Mouse (Mus musculus) monocyte, adult 2 months (primary cell): ENCODE measurements around the gene Slc26a10.
"Not testable (repeated sequence)": the region's sequence is repeated elsewhere in the genome, so short reads cannot be mapped to it uniquely, and the experiment has no call there.

Source experiments
- DNase-seq, 2 experiments: peaks; one replicate each; pipeline ENCODE4 v3.0.0; 2022; ENCODE audit warnings: low spot score in 2 of 2, low read depth in 1 of 2

The Slc26a10 gene

DNA sequence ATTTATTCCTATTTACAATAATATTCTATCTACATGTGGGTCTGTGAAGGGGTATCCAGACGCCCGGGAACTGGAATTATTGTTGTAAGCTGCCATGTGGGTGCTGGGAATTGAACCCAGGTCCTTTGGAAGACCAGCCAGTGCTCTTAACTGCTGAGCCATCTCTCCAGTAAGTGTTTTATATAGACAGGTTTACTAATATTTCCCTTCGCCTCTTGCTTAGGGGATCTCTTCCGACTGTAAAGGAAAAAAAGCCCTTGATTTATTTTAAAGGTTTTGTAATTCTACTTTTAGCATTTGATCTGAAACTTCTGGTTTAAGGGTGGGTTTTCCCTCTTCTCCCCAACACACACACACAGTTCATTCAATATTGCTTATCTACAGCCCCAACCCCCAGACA is 16.3 kb downstream of the Slc26a10 start:
- no peak for DNase-seq

DNA sequence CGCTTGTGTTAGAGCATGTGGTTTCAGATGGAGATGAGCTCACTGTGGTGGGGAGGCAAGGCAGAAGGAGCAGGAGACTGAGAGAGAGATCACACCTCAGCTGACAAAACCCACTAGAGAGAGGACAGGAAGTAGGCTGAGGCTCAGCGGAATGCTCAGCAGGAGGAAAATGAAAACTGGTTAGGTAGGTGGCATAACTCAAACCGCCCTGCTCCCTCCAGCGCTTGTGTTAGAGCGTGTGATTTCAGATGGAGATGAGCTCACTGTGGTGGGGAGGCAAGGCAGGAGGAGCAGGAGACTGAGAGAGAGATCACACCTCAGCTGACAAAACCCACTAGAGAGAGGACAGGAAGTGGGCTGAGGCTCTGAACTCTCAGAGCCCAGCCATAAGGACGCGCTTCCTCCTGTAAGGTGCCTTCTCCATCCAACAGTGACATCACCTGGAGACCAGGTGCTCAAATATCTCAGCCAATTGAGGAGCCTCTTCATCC is 17.6 kb downstream of the Slc26a10 start:
- not testable (repeated sequence) for DNase-seq

DNA sequence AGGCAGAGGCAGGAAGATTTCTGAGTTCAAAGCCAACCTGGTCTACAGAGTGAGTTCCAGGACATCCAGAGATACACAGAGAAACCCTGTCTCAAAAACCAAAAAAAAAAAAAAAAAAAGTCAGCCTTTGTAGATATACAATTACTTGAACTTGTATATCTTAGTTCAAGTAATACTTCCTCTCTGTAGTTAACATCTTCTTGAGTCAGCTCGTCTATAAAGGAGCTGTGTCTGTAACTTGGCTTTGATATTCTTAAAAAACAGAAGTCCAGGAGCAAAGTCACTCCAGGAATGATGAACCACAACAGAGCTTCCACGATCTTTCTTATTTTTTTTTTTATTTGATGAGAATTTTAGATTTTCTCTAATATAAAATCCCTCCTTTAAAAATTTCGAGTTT is 19.7 kb downstream of the Slc26a10 start:
- no peak for DNase-seq

DNA sequence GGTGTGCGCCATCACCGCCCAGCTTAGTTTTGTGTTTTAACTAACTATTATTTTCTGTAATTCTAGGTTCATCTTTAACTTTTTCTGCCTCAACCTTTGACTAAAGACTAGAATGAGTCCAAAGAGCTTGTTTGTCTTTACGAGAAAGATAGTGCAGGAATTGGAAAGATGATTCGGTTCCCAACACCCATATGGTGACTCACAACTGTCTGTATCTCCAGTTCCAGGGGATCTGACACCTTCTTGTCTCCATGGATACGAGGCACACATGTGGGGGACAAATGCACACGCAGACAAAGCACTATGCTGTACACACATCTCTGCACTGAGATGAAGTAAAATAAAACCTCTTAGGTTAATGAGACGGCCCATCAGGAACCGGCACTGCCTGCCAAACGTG is 20.4 kb downstream of the Slc26a10 start:
- no peak for DNase-seq

GRCm38 (mm10) chr10:127158471-127158870 is 22.0 kb downstream of the Slc26a10 start:
- no peak for DNase-seq

DNA sequence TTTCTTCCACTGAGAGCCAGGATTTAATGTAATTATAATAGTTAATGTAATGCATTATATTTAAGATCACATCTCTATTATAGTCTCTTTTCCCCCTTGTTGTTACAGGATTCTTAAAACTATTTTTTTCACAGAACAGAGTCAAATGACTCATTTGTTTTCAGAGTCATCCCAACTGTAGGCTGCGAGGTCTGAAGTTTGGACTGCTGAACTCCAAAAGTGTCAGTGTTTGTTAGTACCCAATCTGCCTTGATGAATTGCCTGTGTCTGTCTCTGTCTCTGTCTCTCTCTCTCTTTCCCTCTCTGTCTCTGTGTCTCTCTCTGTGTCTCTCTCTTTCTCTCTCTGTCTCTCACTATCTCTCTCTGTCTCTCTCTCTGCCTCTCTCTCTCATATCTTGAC is 23.9 kb downstream of the Slc26a10 start:
- no peak for DNase-seq

GRCm38 (mm10) chr10:127156089-127156488 is 24.4 kb downstream of the Slc26a10 start:
- no peak for DNase-seq

DNA sequence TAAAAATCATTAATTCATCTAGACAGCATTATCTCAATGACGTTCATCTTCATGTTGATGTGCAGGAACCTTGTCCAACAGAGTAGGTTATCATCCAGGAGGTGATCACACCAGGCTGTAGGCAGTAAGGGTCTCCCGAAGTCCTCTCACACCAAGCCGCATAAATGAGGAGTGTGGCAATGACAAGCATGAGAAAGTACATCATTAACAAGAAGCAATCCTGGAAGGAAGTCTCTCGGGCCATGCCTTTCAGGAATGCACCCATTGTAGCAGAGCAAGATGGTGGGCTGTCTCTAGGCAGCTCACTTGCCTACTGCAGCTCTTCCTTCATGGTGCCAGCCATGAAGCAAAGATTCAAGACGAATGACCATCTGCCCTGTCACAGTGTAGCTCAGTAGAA is 25.8 kb downstream of the Slc26a10 start:
- DNase-seq, result no peak

- no peak for DNase-seq
Observed at GRCm38 (mm10) chr10:127154241-127154640, 26.2 kb downstream of the Slc26a10 start.

GRCm38 (mm10) chr10:127153323-127153722 is 27.1 kb downstream of the Slc26a10 start:
- no peak for DNase-seq

DNA sequence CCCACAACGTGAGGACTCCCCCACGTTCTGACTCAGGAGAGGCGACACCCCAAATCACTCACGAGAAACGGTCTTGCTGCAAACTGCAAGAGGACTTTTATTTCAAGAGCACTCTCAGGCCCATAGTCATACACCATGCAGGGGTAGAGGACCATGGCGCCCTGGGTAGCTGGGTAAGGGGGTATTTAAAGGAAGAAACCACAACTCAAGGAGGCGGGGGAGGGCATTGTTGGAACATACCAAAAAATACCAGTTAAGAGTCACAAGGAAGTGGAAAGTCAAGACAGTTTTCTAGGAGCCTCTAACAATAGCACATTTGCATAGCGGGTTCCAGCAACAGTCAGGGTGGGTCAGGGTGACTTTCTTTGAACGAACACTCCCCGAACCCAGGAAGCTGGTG is 27.9 kb downstream of the Slc26a10 start:
- not testable (repeated sequence) for DNase-seq

GRCm38 (mm10) chr10:127151233-127151632 is 29.2 kb downstream of the Slc26a10 start:
- not testable (repeated sequence) for DNase-seq

GRCm38 (mm10) chr10:127150471-127150872 is 30.0 kb downstream of the Slc26a10 start:
- no peak for DNase-seq

GRCm38 (mm10) chr10:127147135-127147534 is 33.3 kb downstream of the Slc26a10 start:
- no peak for DNase-seq

DNA sequence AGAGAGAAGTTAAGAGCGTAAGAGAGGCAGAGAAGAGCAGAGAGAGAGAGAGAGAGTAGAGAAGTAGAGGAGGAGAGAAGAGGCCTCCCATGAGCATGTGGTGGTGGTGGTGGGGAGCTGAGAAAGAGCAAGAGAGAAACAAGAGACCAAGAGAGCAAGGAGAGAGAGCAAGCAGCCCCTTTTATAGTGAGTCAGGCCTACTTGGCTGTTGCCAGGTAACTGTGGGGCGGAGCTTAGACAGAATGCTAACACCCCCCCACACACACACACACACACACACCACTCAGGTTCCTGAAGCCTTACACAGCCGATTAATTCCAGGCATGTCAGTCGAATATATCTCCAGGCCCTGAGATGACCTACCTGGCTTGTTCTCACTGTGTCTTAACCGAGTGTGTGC is 35.1 kb downstream of the Slc26a10 start:
- no peak for DNase-seq

DNA sequence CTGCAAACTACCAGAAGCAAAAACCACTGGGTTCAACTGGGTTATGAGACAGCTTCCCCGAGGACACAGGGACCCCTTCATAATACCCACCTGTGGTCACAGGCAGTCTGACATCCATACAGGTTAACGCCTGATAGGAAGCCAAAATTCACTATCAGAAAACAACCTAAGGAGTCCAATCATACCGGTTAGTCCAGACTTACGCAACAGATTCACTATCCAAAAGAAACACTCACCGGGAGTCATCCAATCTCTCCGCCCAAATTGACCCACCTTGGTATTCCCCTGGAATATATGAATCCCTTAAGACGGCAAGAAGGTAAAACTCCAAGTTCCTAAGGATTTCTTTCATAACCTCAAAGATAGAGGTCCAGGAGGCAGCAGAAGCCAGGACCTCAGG is 35.9 kb downstream of the Slc26a10 start:
- DNase-seq, result no peak

DNA sequence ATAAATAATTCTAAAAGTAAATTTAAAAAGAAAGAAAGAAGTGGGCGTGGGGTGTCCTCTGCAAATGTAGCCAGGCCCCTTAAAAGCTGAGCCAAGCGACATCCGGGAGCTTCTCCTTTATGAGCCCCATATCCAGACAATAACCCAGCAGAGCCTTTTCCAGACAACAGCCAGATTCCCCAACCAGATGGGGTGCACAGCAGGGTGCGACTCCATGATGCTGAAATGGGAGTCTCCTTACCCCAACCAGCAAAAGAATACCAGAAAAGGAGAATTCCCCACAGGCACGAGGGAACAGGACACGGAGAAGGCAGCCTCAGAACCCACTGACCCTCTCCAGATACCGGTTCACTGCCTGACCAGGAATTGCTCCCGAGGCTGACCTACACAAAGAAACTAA is 37.2 kb downstream of the Slc26a10 start:
- DNase-seq, result no peak

DNA sequence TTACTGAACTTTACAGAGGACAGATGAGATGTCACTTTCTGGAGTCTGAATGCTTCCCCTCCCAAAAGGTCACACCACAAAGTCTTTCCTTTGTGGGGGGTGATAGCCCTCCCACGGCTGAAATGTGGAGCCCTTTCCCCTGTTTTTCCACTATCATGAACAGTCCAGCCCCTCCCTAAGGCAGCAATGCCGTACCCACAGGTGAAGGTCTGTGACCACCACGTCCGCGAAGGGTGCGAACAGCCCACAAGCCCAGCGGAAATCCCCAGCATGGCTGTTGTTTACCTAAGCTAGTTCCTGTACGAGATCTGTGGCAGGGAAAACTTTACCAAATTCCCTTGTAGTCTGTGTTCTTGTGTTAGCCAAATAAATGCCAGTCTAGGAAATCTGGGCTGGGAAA is 38.9 kb downstream of the Slc26a10 start:
- DNase-seq, result peak in 1 of 2 experiments; percentile 47

DNA sequence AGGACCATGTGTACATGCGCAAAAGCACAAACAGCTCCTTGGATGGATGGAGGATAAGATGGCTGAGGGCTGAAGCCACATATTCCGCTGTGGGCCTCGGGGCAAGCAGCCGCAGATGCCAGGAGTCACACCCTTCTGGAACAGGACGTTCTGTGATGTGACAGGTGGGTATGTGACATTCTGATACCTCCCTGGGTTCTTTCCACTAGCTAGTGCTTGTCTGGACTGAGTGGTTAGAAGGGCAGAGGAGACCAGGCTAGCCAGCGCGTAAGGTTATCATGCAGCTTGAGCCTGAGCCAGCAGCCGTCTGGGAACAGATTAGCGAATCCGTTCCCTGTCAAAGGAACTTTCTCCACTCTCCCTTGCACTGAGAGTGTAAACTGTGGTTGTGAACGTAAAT is 39.5 kb downstream of the Slc26a10 start:
- DNase-seq, result no peak

GRCm38 (mm10) chr10:127138328-127139141 is 41.9 kb downstream of the Slc26a10 start:
- no peak for DNase-seq

DNA sequence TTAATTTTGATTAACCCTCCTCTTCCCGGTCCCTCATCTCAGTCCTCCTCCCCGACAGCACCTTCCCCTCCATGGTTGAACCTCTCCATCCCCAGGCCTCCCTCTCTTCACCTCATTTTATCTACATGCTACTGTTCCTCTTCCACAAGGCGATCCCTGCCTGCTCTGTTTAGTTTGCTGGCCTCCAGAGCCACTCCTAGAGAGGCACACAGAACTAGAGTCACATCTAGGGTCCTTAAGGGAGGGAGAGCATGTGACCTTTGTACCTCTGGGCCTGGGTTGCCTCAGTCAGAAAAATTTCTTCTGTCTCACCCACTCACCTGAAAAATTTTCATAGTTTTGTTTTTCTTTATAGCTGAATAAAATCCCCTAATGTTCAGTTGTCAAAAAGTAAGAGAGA is 42.5 kb downstream of the Slc26a10 start:
- DNase-seq, result no peak

GRCm38 (mm10) chr10:127136510-127136909 is 43.9 kb downstream of the Slc26a10 start:
- DNase-seq, result peak; percentile 49 to 68
